Mouse (Mus musculus) ES-E14 (cell line): ENCODE results near the gene Bgn. TPM values are rescaled to one million over a fixed set of nuclear protein-coding genes. Genes with fewer than 3 reads are reported as not detected.

ENCODE experiments used
- DNase-seq: peaks from one replicate; pipeline ENCODE4 v3.0.0-alpha.2; 2013; ENCODE audit warnings: low read depth, low spot score
- H3K27ac ChIP-seq: 2 replicates; pipeline ENCODE4 v1.5.1; 2012; ENCODE audit warnings: low read depth, mild to moderate bottlenecking, low read length, moderate library complexity, mixed read lengths; ENCODE audit not compliant: poor library complexity, insufficient read depth, severe bottlenecking
- H3K36me3 ChIP-seq: 2 replicates; pipeline ENCODE4 v1.6.1; 2012; ENCODE audit warnings: mild to moderate bottlenecking, low read length, moderate library complexity, mixed read lengths; ENCODE audit not compliant: control insufficient read depth, poor library complexity, insufficient read depth, severe bottlenecking
- H3K4me1 ChIP-seq, 2 experiments: fragments of 150-350 bp in 1 of 2; sonication (generic) in 1 of 2; 2 replicates each; pipeline ENCODE4 v1.6.1; 2012; ENCODE audit warnings: low read length in 2 of 2, mild to moderate bottlenecking in 1 of 2, mixed read lengths in 1 of 2; ENCODE audit not compliant: control insufficient read depth in 2 of 2, insufficient read depth in 2 of 2, poor library complexity in 1 of 2
- H3K4me3 ChIP-seq, 2 experiments: fragments of 150-350 bp in 1 of 2; sonication (generic) in 1 of 2; 2 replicates each; pipeline ENCODE4 v1.5.1; 2012; ENCODE audit warnings: low read length in 2 of 2, low read depth in 1 of 2, mild to moderate bottlenecking in 1 of 2, mixed read lengths in 1 of 2; ENCODE audit not compliant: insufficient read depth in 1 of 2, poor library complexity in 1 of 2, severe bottlenecking in 1 of 2
- H3K9ac ChIP-seq: 2 replicates; pipeline ENCODE4 v1.6.1; 2012; ENCODE audit warnings: low read depth, mild to moderate bottlenecking, low read length, mixed read lengths; ENCODE audit not compliant: poor library complexity, insufficient read depth, severe bottlenecking
- H3K9me3 ChIP-seq: fragments of 150-350 bp; sonication (generic); 2 replicates; pipeline ENCODE4 v1.6.1; 2012; ENCODE audit warnings: low read depth, mild to moderate bottlenecking, low read length; ENCODE audit not compliant: control insufficient read depth, insufficient read depth
- CHD2 ChIP-seq: IDR thresholded peaks from 2 replicates; pipeline ENCODE4 v1.6.1; 2014; ENCODE audit warnings: mild to moderate bottlenecking, low read depth, low read length, inconsistent platforms
- HCFC1 ChIP-seq: IDR thresholded peaks from 2 replicates; pipeline ENCODE4 v1.6.1; 2012; ENCODE audit warnings: low read length, inconsistent platforms, borderline replicate concordance; ENCODE audit not compliant: insufficient read depth
- MAFK ChIP-seq: IDR thresholded peaks from 2 replicates; pipeline ENCODE4 v1.6.1; 2014; ENCODE audit warnings: mild to moderate bottlenecking, low read depth, low read length, inconsistent platforms; ENCODE audit not compliant: insufficient read depth
- ZC3H11A ChIP-seq: IDR thresholded peaks from 2 replicates; pipeline ENCODE4 v1.6.1; 2012; ENCODE audit warnings: low read depth, mild to moderate bottlenecking, inconsistent platforms, low read length, borderline replicate concordance
- ZNF384 ChIP-seq: IDR thresholded peaks from 2 replicates; pipeline ENCODE4 v1.6.1; 2012; ENCODE audit warnings: low read depth, low read length, inconsistent platforms
- in situ Hi-C, 2 experiments: fragments of 600-800 bp; cut with MboI; formaldehyde crosslinking; loops; one replicate each; pipeline ENCODE4 v1.15.1; 2025; ENCODE audit warnings: low sequenced_read_pairs in 2 of 2, inconsistent platforms in 1 of 2; ENCODE audit not compliant: unreplicated experiment in 2 of 2
- total RNA-seq: library from RNA; depleted of rRNA; stranded (reverse); fragments of 300-350 nt; gene quantifications from 2 replicates; pipeline ENCODE4 v1.2.3, GENCODE M21; 2012

The Bgn gene
- total RNA-seq, 1 experiment = 12.0 TPM

- in situ Hi-C loops = no loop called here
- no peak overlapping the region for H3K9ac ChIP-seq
Observed at GRCm38 (mm10) chrX:73475658-73476256, 7.6 kb upstream of the Bgn start.

GRCm38 (mm10) chrX:73476621-73477020 is 6.8 kb upstream of the Bgn start:
- Histone ChIP-seq H3K4me3 (no peak overlapping the region), H3K9ac (no peak overlapping the region), H3K4me1 (no peaks in the 10 kb centered on the region), H3K36me3 (no peaks in the 10 kb centered on the region), H3K9me3 (no peaks in the 10 kb centered on the region), H3K27ac (no peak overlapping the region)
- TF ChIP-seq ZC3H11A (no peak), HCFC1 (no peak), ZNF384 (no peak), CHD2 (no peak)
- DNase-seq = no peak
- in situ Hi-C loops = no loop called here

More at GRCm38 (mm10) chrX:73475658-73476256, 7.6 kb upstream of the Bgn start:
- Histone ChIP-seq H3K9me3 (no peaks in the 10 kb centered on the region), H3K36me3 (no peaks in the 10 kb centered on the region), H3K4me3 (no peak overlapping the region), H3K27ac (no peak overlapping the region), H3K4me1 (no peaks in the 10 kb centered on the region)
- TF ChIP-seq ZC3H11A (no peak), ZNF384 (no peak), MAFK (no peak), HCFC1 (no peak), CHD2 (no peak)
- no peak for DNase-seq

- Histone ChIP-seq H3K9me3 (no peaks in the 10 kb centered on the region), H3K4me1 (no peaks in the 10 kb centered on the region), H3K27ac (no peak overlapping the region), H3K4me3 (no peak overlapping the region), H3K9ac (no peak overlapping the region), H3K36me3 (no peaks in the 10 kb centered on the region)
- no peak for DNase-seq
- TF ChIP-seq HCFC1 = no peak
- no peak for TF ChIP-seq ZNF384
- TF ChIP-seq CHD2 = no peak
- TF ChIP-seq ZC3H11A = no peak
- TF ChIP-seq MAFK = no peak
- in situ Hi-C loops = no loop called here
Observed at GRCm38 (mm10) chrX:73477500-73477899, 5.9 kb upstream of the Bgn start.

GRCm38 (mm10) chrX:73479656-73480055 is 3.7 kb upstream of the Bgn start:
- Histone ChIP-seq H3K27ac (no peak overlapping the region), H3K9ac (no peak overlapping the region), H3K4me3 (no peak overlapping the region), H3K4me1 (no peaks in the 10 kb centered on the region), H3K9me3 (no peaks in the 10 kb centered on the region), H3K36me3 (no peaks in the 10 kb centered on the region)
- TF ChIP-seq ZNF384 (no peak), MAFK (no peak), CHD2 (no peak), HCFC1 (no peak), ZC3H11A (no peak)
- DNase-seq = no peak
- in situ Hi-C loops = no loop called here

GRCm38 (mm10) chrX:73480334-73480733 is 3.1 kb upstream of the Bgn start:
- TF ChIP-seq HCFC1 = no peak
- no peak for TF ChIP-seq ZC3H11A
- TF ChIP-seq ZNF384 = no peak
- no peak for TF ChIP-seq CHD2
- TF ChIP-seq MAFK = no peak
- H3K9ac ChIP-seq = no peak overlapping the region
- no peak for DNase-seq
- no peak overlapping the region for H3K27ac ChIP-seq
- no peaks in the 10 kb centered on the region for H3K9me3 ChIP-seq
- no peak overlapping the region for H3K4me3 ChIP-seq
- H3K36me3 ChIP-seq = no peaks in the 10 kb centered on the region
- in situ Hi-C loops = no loop called here
- H3K4me1 ChIP-seq = no peaks in the 10 kb centered on the region
